Mouse (Mus musculus) embryonic facial prominence, embryonic 15.5 days (tissue): ENCODE measurements around the gene Lce1g. TPM values are rescaled to one million over a fixed set of nuclear protein-coding genes. Genes with fewer than 3 reads are reported as not detected.

Experiments
- ATAC-seq: fragments of 200-750 bp; cut with Nextera tagmentation; 2 replicates; pipeline ENCODE4 v1.8.0; 2017; ENCODE audit warnings: low read depth, moderate TSS enrichment; ENCODE audit not compliant: insufficient number of reproducible peaks, low FRiP score, low TSS enrichment
- H3K27ac ChIP-seq: fragments of 300-500 bp; sonication (generic); replicated peaks from 2 replicates; pipeline ENCODE4 v1.5.1; 2015; ENCODE audit warnings: mild to moderate bottlenecking, inconsistent platforms
- H3K27me3 ChIP-seq: fragments of 300-500 bp; sonication (generic); 2 replicates; pipeline ENCODE4 v1.6.1; 2015; ENCODE audit warnings: inconsistent platforms
- H3K36me3 ChIP-seq: fragments of 300-500 bp; sonication (generic); 2 replicates; pipeline ENCODE4 v1.6.1; 2015; ENCODE audit warnings: mild to moderate bottlenecking, inconsistent platforms
- H3K4me1 ChIP-seq: fragments of 300-500 bp; sonication (generic); 2 replicates; pipeline ENCODE4 v1.6.1; 2015; ENCODE audit warnings: inconsistent platforms
- H3K4me2 ChIP-seq: fragments of 300-500 bp; sonication (generic); replicated peaks from 2 replicates; pipeline ENCODE4 v1.6.1; 2015; ENCODE audit warnings: mild to moderate bottlenecking, inconsistent platforms
- H3K4me3 ChIP-seq: fragments of 300-500 bp; sonication (generic); replicated peaks from 2 replicates; pipeline ENCODE4 v1.5.1; 2015; ENCODE audit warnings: mild to moderate bottlenecking, inconsistent platforms
- H3K9ac ChIP-seq: fragments of 300-500 bp; sonication (generic); 2 replicates; pipeline ENCODE4 v1.6.1; 2015; ENCODE audit warnings: inconsistent platforms
- H3K9me3 ChIP-seq: fragments of 300-500 bp; sonication (generic); replicated peaks from 2 replicates; pipeline ENCODE4 v1.6.1; 2016; ENCODE audit warnings: inconsistent platforms
- WGBS: fragments of 180-500 bp; shearing (Covaris S2); methylation state at CpG from one replicate; pipeline ENCODE4 v1.1.7; 2015; 5-methylcytosine and 5-hydroxymethylcytosine counted together
- polyA plus RNA-seq: library from polyadenylated mRNA; unstranded; fragments of >200 nt; fragmentation: Nextera tagmentation; extraction: Ambion mirVana; gene quantifications from 2 replicates; pipeline ENCODE4 v1.2.1, GENCODE M21; 2015

Gene Lce1g
- 0.56 and 1.8 TPM in 2 replicates for polyA plus RNA-seq

DNA sequence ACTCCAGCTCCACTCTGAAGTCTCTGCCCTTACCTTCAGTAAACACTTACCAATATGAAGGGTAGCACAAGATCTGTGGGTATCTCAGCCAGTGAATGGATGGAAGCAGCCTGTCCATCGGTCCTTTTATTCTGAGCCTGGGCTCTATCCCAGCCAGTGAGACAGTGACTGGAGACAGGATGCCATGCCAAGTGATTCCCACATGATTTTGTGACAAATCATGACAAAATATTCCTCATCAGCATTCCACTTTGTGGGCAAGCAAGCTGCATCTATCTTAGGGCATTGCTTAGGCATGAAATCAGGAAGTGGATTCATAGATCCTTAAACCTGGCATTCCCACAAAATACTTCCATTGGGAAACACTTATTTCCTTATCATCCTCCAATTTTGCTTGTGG, at the start of gene Lce1g:
Gene Lce1g (minus strand): TSS at position 101 of the 400 bp plus-strand sequence.
- no peak within 1 kb of the TSS for H3K9ac ChIP-seq
- no peak for ATAC-seq
- no peaks in the 10 kb centered on the region for H3K27me3 ChIP-seq
- no peaks in the 10 kb centered on the region for H3K9me3 ChIP-seq
- no peak within 1 kb of the TSS for H3K4me3 ChIP-seq
- H3K27ac ChIP-seq = no peak within 1 kb of the TSS
- WGBS = 92% methylated on average over 1 of the region's 1 CpGs
- H3K4me1 ChIP-seq = no peaks in the 10 kb centered on the region
- H3K4me2 ChIP-seq = no peak within 1 kb of the TSS
- no peaks in the 10 kb centered on the region for H3K36me3 ChIP-seq

- Histone ChIP-seq H3K4me2 (no peak within 1 kb of the TSS), H3K36me3 (no peaks in the 10 kb centered on the region), H3K4me1 (no peaks in the 10 kb centered on the region), H3K9ac (no peak within 1 kb of the TSS), H3K4me3 (no peak within 1 kb of the TSS), H3K27ac (no peak within 1 kb of the TSS), H3K27me3 (no peaks in the 10 kb centered on the region), H3K9me3 (no peaks in the 10 kb centered on the region)
- WGBS = 81% methylated on average over 1 of the region's 1 CpGs
- ATAC-seq = no peak
These were observed 38.3 kb upstream of the Lce1g start, which contains the start of gene Lce1j for GRCm38 (mm10) chr3:92790414-92790813. Gene Lce1j, minus strand, starts transcription at chr3:92790514.

DNA sequence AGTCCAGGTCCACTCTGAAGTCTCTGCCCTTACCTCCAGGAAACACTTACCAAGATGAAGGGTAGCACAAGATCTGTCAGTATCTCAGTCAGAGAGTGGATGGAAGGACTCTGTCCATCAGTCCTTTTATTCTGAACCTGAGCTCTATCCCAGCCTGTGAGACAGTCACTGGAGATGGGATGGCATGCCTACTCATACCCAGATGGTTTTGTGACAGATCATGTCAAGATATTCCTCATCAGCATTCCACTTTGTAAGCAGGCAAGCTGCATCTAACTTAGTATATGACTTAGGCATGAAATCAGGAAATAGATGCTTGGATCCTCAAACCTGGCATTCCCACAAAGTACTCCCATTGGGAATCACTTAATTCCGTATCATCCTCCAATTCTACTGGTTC, 26.7 kb upstream of the Lce1g start, which contains the start of gene Lce1i:
Gene Lce1i (minus strand): TSS at position 101 of the 400 bp plus-strand sequence.
- no peaks in the 10 kb centered on the region for H3K36me3 ChIP-seq
- H3K4me2 ChIP-seq = no peak within 1 kb of the TSS
- no peak for ATAC-seq
- no peaks in the 10 kb centered on the region for H3K4me1 ChIP-seq
- no peak within 1 kb of the TSS for H3K27ac ChIP-seq
- no peak within 1 kb of the TSS for H3K4me3 ChIP-seq
- 65% methylated on average over 1 of the region's 1 CpGs for WGBS
- H3K9ac ChIP-seq = no peak within 1 kb of the TSS
- H3K9me3 ChIP-seq = no peaks in the 10 kb centered on the region
- H3K27me3 ChIP-seq = no peaks in the 10 kb centered on the region

GRCm38 (mm10) chr3:92771573-92771972, 19.4 kb upstream of the Lce1g start:
- no peaks in the 10 kb centered on the region for H3K4me1 ChIP-seq
- H3K9ac ChIP-seq = no peak overlapping the region
- H3K27me3 ChIP-seq = no peaks in the 10 kb centered on the region
- WGBS = 18% methylated on average over 3 of the region's 3 CpGs
- H3K27ac ChIP-seq = no peak overlapping the region
- H3K4me2 ChIP-seq = no peak overlapping the region
- H3K9me3 ChIP-seq = no peaks in the 10 kb centered on the region
- H3K4me3 ChIP-seq = no peak overlapping the region
- H3K36me3 ChIP-seq = no peaks in the 10 kb centered on the region
- no peak for ATAC-seq

- no peaks in the 10 kb centered on the region for H3K4me1 ChIP-seq
- H3K9me3 ChIP-seq = no peaks in the 10 kb centered on the region
- H3K27ac ChIP-seq = no peak within 1 kb of the TSS
- no peaks in the 10 kb centered on the region for H3K36me3 ChIP-seq
- H3K4me3 ChIP-seq = no peak within 1 kb of the TSS
- H3K4me2 ChIP-seq = no peak within 1 kb of the TSS
- H3K27me3 ChIP-seq = no peaks in the 10 kb centered on the region
- WGBS = 94% methylated on average over 1 of the region's 1 CpGs
- ATAC-seq = no peak
- no peak within 1 kb of the TSS for H3K9ac ChIP-seq
These were observed 12.8 kb upstream of the Lce1g start, which contains the start of gene Lce1h for GRCm38 (mm10) chr3:92764965-92765364. Gene Lce1h, minus strand, starts transcription at chr3:92765065.

DNA sequence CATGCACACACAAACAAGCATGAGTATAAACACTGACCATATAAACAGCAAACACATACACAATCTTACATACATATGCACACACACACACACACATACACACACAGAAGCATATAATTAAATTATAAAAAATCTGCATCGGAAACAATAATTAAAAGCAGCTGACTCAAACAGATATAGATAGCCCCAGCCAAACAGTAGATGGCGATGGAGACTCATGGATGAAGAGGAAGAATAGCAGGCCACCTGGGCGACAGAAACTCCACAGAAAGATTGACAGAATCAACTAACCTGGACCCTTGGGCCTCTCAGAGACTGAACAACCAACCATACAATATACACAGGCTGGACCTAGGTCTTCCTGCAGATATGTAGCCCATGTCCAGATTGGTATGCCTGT, 1.1 kb upstream of the Lce1g start:
- no peak for ATAC-seq
- WGBS = 30% methylated on average over 3 of the region's 3 CpGs

DNA sequence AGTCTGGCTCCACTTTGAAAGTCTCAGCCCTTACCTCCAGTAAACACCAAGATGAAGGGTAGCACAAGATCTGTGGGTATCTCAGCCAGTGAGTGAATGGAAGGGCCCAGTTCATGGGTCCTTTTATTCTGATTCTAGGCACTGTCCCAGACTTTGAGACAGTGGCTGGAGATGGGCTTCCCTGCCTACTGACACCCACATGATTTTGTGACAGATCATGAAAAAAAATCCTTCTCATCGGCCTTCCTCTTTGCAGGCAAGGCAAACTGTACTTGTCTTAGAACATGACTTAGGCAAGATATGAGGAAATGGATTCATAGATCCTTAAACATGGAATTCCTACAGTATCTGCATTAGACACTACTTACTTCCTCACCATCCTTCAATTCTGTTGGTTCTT, 13.1 kb downstream of the Lce1g start, which contains the start of gene Gm38119:
Gene Gm38119 (minus strand): TSS at position 101 of the 400 bp plus-strand sequence.
- ATAC-seq = no peak
- 72% methylated on average over 1 of the region's 1 CpGs for WGBS
- H3K4me3 ChIP-seq = no peak within 1 kb of the TSS

More for the DNA sequence above, 1.1 kb upstream of the Lce1g start:
- Histone ChIP-seq H3K9me3 (no peaks in the 10 kb centered on the region), H3K4me1 (no peaks in the 10 kb centered on the region), H3K27me3 (no peaks in the 10 kb centered on the region), H3K4me3 (no peak overlapping the region), H3K4me2 (no peak overlapping the region), H3K36me3 (no peaks in the 10 kb centered on the region), H3K9ac (no peak overlapping the region), H3K27ac (no peak overlapping the region)

DNA sequence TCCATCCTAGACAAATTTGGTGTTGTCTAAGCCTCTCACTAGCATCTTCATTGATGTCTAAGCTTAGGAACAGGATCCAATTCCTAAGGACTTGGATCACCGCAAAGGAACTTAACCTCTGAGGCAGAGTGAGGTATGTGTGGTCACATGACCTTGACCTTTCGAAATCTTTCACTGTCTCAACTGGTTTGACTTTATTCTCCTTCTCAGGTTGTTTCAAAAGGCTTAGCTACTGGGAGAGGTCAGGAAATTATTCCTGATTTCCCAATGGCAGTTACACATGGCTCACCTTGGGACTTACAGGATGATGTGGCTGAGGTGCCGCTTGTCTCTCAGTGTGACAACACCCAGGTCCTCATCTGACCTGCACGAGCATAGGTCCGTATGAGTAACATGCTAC, 29.5 kb downstream of the Lce1g start:
- no peaks in the 10 kb centered on the region for H3K4me1 ChIP-seq
- WGBS = 87% methylated on average over 5 of the region's 5 CpGs
- no peak for ATAC-seq

More for the DNA sequence above, 13.1 kb downstream of the Lce1g start, which contains the start of gene Gm38119:
- Histone ChIP-seq H3K4me1 (no peaks in the 10 kb centered on the region), H3K27me3 (no peaks in the 10 kb centered on the region), H3K9me3 (no peaks in the 10 kb centered on the region), H3K36me3 (no peaks in the 10 kb centered on the region), H3K4me2 (no peak within 1 kb of the TSS), H3K9ac (no peak within 1 kb of the TSS), H3K27ac (no peak within 1 kb of the TSS)

GRCm38 (mm10) chr3:92720250-92720649, 31.9 kb downstream of the Lce1g start, which contains the start of gene Lce1f:
Gene Lce1f, minus strand, starts transcription at chr3:92720350.
- Histone ChIP-seq H3K27me3 (no peaks in the 10 kb centered on the region), H3K4me1 (no peaks in the 10 kb centered on the region), H3K4me3 (no peak within 1 kb of the TSS), H3K27ac (no peak within 1 kb of the TSS), H3K9ac (no peak within 1 kb of the TSS), H3K36me3 (no peaks in the 10 kb centered on the region), H3K9me3 (no peaks in the 10 kb centered on the region), H3K4me2 (no peak within 1 kb of the TSS)
- whole genome bisulfite sequencing = 70% methylated on average over 3 of the region's 3 CpGs
- no peak for ATAC-seq

More for the DNA sequence above, 29.5 kb downstream of the Lce1g start:
- no peaks in the 10 kb centered on the region for H3K9me3 ChIP-seq
- no peak overlapping the region for H3K4me3 ChIP-seq
- H3K9ac ChIP-seq = no peak overlapping the region
- no peak overlapping the region for H3K27ac ChIP-seq
- no peaks in the 10 kb centered on the region for H3K27me3 ChIP-seq
- no peak overlapping the region for H3K4me2 ChIP-seq
- H3K36me3 ChIP-seq = no peaks in the 10 kb centered on the region

GRCm38 (mm10) chr3:92715122-92715521, 37.0 kb downstream of the Lce1g start:
- no peak overlapping the region for H3K9ac ChIP-seq
- no peak overlapping the region for H3K27ac ChIP-seq
- no peaks in the 10 kb centered on the region for H3K36me3 ChIP-seq
- H3K4me1 ChIP-seq = no peaks in the 10 kb centered on the region
- H3K4me3 ChIP-seq = no peak overlapping the region
- no peak overlapping the region for H3K4me2 ChIP-seq
- H3K27me3 ChIP-seq = no peaks in the 10 kb centered on the region
- ATAC-seq = no peak
- H3K9me3 ChIP-seq = no peaks in the 10 kb centered on the region

DNA sequence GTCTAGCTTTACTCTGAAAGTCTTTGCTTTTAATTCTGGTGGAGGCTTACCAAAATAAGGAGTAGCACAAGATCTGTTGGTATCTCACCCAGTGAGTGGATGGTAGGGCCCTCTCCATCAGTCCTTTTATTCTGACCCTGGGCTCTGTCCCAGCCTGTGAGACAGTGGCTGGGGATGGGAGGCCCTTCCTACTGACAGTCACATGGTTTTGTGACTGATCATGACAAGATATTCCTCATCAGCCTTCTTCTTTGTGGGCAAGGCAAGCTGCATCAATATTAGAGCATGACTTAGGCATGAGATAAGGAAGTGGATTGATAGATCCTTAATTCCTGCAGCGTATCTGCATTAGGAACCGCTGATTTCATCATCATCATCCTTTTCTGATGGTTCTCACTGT, 43.2 kb downstream of the Lce1g start, which contains the start of gene Lce1e:
Gene Lce1e (minus strand): TSS at position 101 of the 400 bp plus-strand sequence.
- no peaks in the 10 kb centered on the region for H3K36me3 ChIP-seq
- H3K9me3 ChIP-seq = no peaks in the 10 kb centered on the region
- no peaks in the 10 kb centered on the region for H3K4me1 ChIP-seq
- H3K27ac ChIP-seq = no peak within 1 kb of the TSS
- H3K4me3 ChIP-seq = no peak within 1 kb of the TSS
- ATAC-seq = no peak
- no peak within 1 kb of the TSS for H3K9ac ChIP-seq
- no peak within 1 kb of the TSS for H3K4me2 ChIP-seq
- H3K27me3 ChIP-seq = no peaks in the 10 kb centered on the region
- WGBS = 82% methylated on average over 2 of the region's 2 CpGs
